Mouse (Mus musculus) ES-E14 (cell line): ENCODE data around the gene Tbc1d22b. TPM values are rescaled to one million over a fixed set of nuclear protein-coding genes. Genes with fewer than 3 reads are reported as not detected.
A peak's percentile ranks its signal among the peaks of the same experiment; 100 is the strongest.

Experiments used
- DNase-seq: peaks from one replicate; pipeline ENCODE4 v3.0.0-alpha.2; 2013; ENCODE audit warnings: low read depth, low spot score
- H3K27ac ChIP-seq: 2 replicates; pipeline ENCODE4 v1.5.1; 2012; ENCODE audit warnings: low read depth, mild to moderate bottlenecking, low read length, moderate library complexity, mixed read lengths; ENCODE audit not compliant: poor library complexity, insufficient read depth, severe bottlenecking
- H3K36me3 ChIP-seq: 2 replicates; pipeline ENCODE4 v1.6.1; 2012; ENCODE audit warnings: mild to moderate bottlenecking, low read length, moderate library complexity, mixed read lengths; ENCODE audit not compliant: control insufficient read depth, poor library complexity, insufficient read depth, severe bottlenecking
- H3K4me1 ChIP-seq, 2 experiments: fragments of 150-350 bp in 1 of 2; sonication (generic) in 1 of 2; 2 replicates each; pipeline ENCODE4 v1.6.1; 2012; ENCODE audit warnings: low read length in 2 of 2, mild to moderate bottlenecking in 1 of 2, mixed read lengths in 1 of 2; ENCODE audit not compliant: control insufficient read depth in 2 of 2, insufficient read depth in 2 of 2, poor library complexity in 1 of 2
- H3K4me3 ChIP-seq, 2 experiments: fragments of 150-350 bp in 1 of 2; sonication (generic) in 1 of 2; 2 replicates each; pipeline ENCODE4 v1.5.1; 2012; ENCODE audit warnings: low read length in 2 of 2, low read depth in 1 of 2, mild to moderate bottlenecking in 1 of 2, mixed read lengths in 1 of 2; ENCODE audit not compliant: insufficient read depth in 1 of 2, poor library complexity in 1 of 2, severe bottlenecking in 1 of 2
- H3K9ac ChIP-seq: 2 replicates; pipeline ENCODE4 v1.6.1; 2012; ENCODE audit warnings: low read depth, mild to moderate bottlenecking, low read length, mixed read lengths; ENCODE audit not compliant: poor library complexity, insufficient read depth, severe bottlenecking
- H3K9me3 ChIP-seq: fragments of 150-350 bp; sonication (generic); 2 replicates; pipeline ENCODE4 v1.6.1; 2012; ENCODE audit warnings: low read depth, mild to moderate bottlenecking, low read length; ENCODE audit not compliant: control insufficient read depth, insufficient read depth
- CHD2 ChIP-seq: IDR thresholded peaks from 2 replicates; pipeline ENCODE4 v1.6.1; 2014; ENCODE audit warnings: mild to moderate bottlenecking, low read depth, low read length, inconsistent platforms
- HCFC1 ChIP-seq: IDR thresholded peaks from 2 replicates; pipeline ENCODE4 v1.6.1; 2012; ENCODE audit warnings: low read length, inconsistent platforms, borderline replicate concordance; ENCODE audit not compliant: insufficient read depth
- MAFK ChIP-seq: IDR thresholded peaks from 2 replicates; pipeline ENCODE4 v1.6.1; 2014; ENCODE audit warnings: mild to moderate bottlenecking, low read depth, low read length, inconsistent platforms; ENCODE audit not compliant: insufficient read depth
- ZC3H11A ChIP-seq: IDR thresholded peaks from 2 replicates; pipeline ENCODE4 v1.6.1; 2012; ENCODE audit warnings: low read depth, mild to moderate bottlenecking, inconsistent platforms, low read length, borderline replicate concordance
- ZNF384 ChIP-seq: IDR thresholded peaks from 2 replicates; pipeline ENCODE4 v1.6.1; 2012; ENCODE audit warnings: low read depth, low read length, inconsistent platforms
- in situ Hi-C, 2 experiments: fragments of 600-800 bp; cut with MboI; formaldehyde crosslinking; loops; one replicate each; pipeline ENCODE4 v1.15.1; 2025; ENCODE audit warnings: low sequenced_read_pairs in 2 of 2, inconsistent platforms in 1 of 2; ENCODE audit not compliant: unreplicated experiment in 2 of 2
- total RNA-seq: library from RNA; depleted of rRNA; stranded (reverse); fragments of 300-350 nt; gene quantifications from 2 replicates; pipeline ENCODE4 v1.2.3, GENCODE M21; 2012

The Tbc1d22b gene
- total RNA-seq, 1 experiment, result 8.3 TPM

- in situ Hi-C loops, result no loop called here
- Histone ChIP-seq H3K4me3 (0 out of 4 replicates have a peak overlapping the region, but pooled peaks of 1 of the 2 experiments have one; percentile 5), H3K36me3 (no peaks in the 10 kb centered on the region), H3K27ac (no peak overlapping the region; the same call in 1 of the 2 replicates), H3K9ac (no peak overlapping the region), H3K9me3 (no peaks in the 10 kb centered on the region), H3K4me1 (peaks cover 8 to 19% of the 10 kb centered on the region in 2 experiments; a peak in 3 of 4 replicates)
- no peak for TF ChIP-seq ZC3H11A
- TF ChIP-seq HCFC1, result no peak
- no peak for TF ChIP-seq ZNF384
- TF ChIP-seq MAFK, result no peak
- TF ChIP-seq CHD2, result no peak
- DNase-seq, result no peak
These were observed 46.6 kb upstream of the Tbc1d22b start for GRCm38 (mm10) chr17:29502669-29503665.

- H3K9me3 ChIP-seq, result no peaks in the 10 kb centered on the region
- TF ChIP-seq MAFK (no peak), ZNF384 (no peak), ZC3H11A (no peak)
- H3K27ac ChIP-seq, result no peak overlapping the region
- in situ Hi-C loops, result no loop called here
- no peaks in the 10 kb centered on the region for H3K36me3 ChIP-seq
- H3K4me3 ChIP-seq, result no peak overlapping the region
- no peak for DNase-seq
- H3K9ac ChIP-seq, result no peak overlapping the region
- peaks cover 8 to 19% of the 10 kb centered on the region in 2 experiments; a peak in 3 of 4 replicates for H3K4me1 ChIP-seq
These were observed 45.9 kb upstream of the Tbc1d22b start for GRCm38 (mm10) chr17:29503700-29504099.

- Histone ChIP-seq H3K27ac (no peak overlapping the region), H3K9ac (no peak overlapping the region; the same call in 1 of the 2 replicates), H3K4me1 (peaks cover 2 to 10% of the 10 kb centered on the region in 2 experiments; a peak in 3 of 4 replicates), H3K9me3 (no peaks in the 10 kb centered on the region), H3K4me3 (no peak overlapping the region), H3K36me3 (no peaks in the 10 kb centered on the region)
- DNase-seq, result no peak
- TF ChIP-seq HCFC1 (no peak), ZC3H11A (no peak), ZNF384 (no peak), CHD2 (no peak), MAFK (no peak)
- in situ Hi-C loops, result no loop called here
These were observed 40.5 kb upstream of the Tbc1d22b start for GRCm38 (mm10) chr17:29508927-29509608.

GRCm38 (mm10) chr17:29510691-29511090 is 38.9 kb upstream of the Tbc1d22b start:
- TF ChIP-seq ZNF384 (no peak), ZC3H11A (no peak), CHD2 (no peak), HCFC1 (no peak)
- Histone ChIP-seq H3K9ac (no peak overlapping the region), H3K27ac (no peak overlapping the region), H3K9me3 (no peaks in the 10 kb centered on the region), H3K36me3 (no peaks in the 10 kb centered on the region), H3K4me3 (no peak overlapping the region), H3K4me1 (peaks cover 2 to 10% of the 10 kb centered on the region in 2 experiments; a peak in 3 of 4 replicates)
- no peak for DNase-seq
- in situ Hi-C loops, result loop anchor here (5.0 to 10.0 kb wide), 2 partner anchors 136 to 138 kb away; no protein-coding TSS in a partner anchor
